In the genomic region with DNA sequence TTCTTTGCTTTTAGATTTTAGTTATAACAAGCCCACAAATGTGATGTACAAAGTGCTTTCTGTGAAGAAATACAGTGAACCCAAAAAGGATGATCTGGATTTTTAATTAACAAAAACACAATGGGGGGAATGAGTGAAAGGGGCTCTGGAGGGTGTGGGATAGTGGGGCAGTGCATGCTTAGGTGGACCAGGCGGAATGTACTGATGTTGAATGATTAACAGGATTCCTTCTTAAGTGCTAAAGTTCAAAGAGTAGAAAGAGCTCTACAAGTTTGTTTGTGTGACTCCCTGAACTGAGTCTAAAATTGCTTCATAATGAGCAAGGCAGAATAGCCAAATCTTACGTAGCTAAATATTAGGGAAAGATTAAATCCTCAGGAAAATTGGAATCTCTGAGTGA, we compare ENCODE assay signal across 22 mouse cellular contexts.
DNase-seq lines count a peak whose midpoint lies in the region; ATAC-seq and TF ChIP-seq lines count a peak whose summit lies in the region.
"Had no signal": no experiment of that assay in that cellular context is flagged by ENCODE, and none has a peak within 500 bp of the region (broad histone marks: within the 10 kb centered on the region; RNA-seq: fewer than 3 reads in every experiment).

No protein-coding gene starts in this region.

- intact Hi-C loops in heart, postnatal 25 days (cut with DNase I), result no loop called here

- no peaks in the 10 kb centered on the region for H3K36me3 ChIP-seq in liver, adult 2 months (ENCODE audit: control insufficient read depth, insufficient read depth, low read length)
- no peaks in the 10 kb centered on the region for H3K36me3 ChIP-seq in liver, postnatal 0 days (replicated peaks; ENCODE audit: insufficient read depth, low read length)
- H3K36me3 ChIP-seq in kidney, embryonic 15.5 days, result no peaks in the 10 kb centered on the region
- H3K36me3 ChIP-seq: embryonic facial prominence, embryonic 15.5 days; forebrain, embryonic 10.5 days; heart, embryonic 10.5 days; hindbrain, embryonic 13.5 days had no signal

- H3K27ac ChIP-seq in liver, adult 2 months (replicated peaks; ENCODE audit: insufficient read depth, low read depth, low read length), result no peak overlapping the region
- H3K27ac ChIP-seq in liver, postnatal 0 days (ENCODE audit: low read depth), result no peak overlapping the region
- no peak overlapping the region for H3K27ac ChIP-seq in kidney, embryonic 15.5 days
- H3K27ac ChIP-seq: embryonic facial prominence, embryonic 15.5 days; forebrain, embryonic 10.5 days; gastrocnemius, adult 2 months; heart, embryonic 10.5 days; hindbrain, embryonic 13.5 days had no signal

- H3K4me1 ChIP-seq in liver, adult 2 months (ENCODE audit: control insufficient read depth, insufficient read depth, low read length), result no peaks in the 10 kb centered on the region
- no peaks in the 10 kb centered on the region; the same call in 1 of the 2 replicates for H3K4me1 ChIP-seq in liver, postnatal 0 days (ENCODE audit: insufficient read depth)
- 0 out of 2 replicates have a peak, but pooled peaks cover 2% of the 10 kb centered on the region for H3K4me1 ChIP-seq in kidney, embryonic 15.5 days
- H3K4me1 ChIP-seq: embryonic facial prominence, embryonic 15.5 days; forebrain, embryonic 10.5 days; heart, embryonic 10.5 days; hindbrain, embryonic 13.5 days had no signal

- no peak overlapping the region for H3K4me3 ChIP-seq in liver, adult 2 months (ENCODE audit: insufficient read depth, low read depth, low read length)
- H3K4me3 ChIP-seq in liver, postnatal 0 days (ENCODE audit: low read depth, low read length), result no peak overlapping the region
- H3K4me3 ChIP-seq in kidney, embryonic 15.5 days (replicated peaks), result no peak overlapping the region
- H3K4me3 ChIP-seq: embryonic facial prominence, embryonic 15.5 days; erythroblast, embryonic 14.5 days; forebrain, embryonic 10.5 days; gastrocnemius, adult 2 months; heart, embryonic 10.5 days; hindbrain, embryonic 13.5 days had no signal

- WGBS in liver, adult 2 months, result 24% methylated on average over 2 of the region's 2 CpGs
- WGBS in liver, postnatal 0 days (ENCODE audit: insufficient replicate concordance), result 53% methylated on average over 2 of the region's 2 CpGs
- 50% methylated on average over 2 of the region's 2 CpGs for WGBS in kidney, embryonic 15.5 days

- ATAC-seq in liver, postnatal 0 days, result no peak
- ATAC-seq in kidney, embryonic 15.5 days (replicated peaks; ENCODE audit: low FRiP score), result peak; percentile 84
- ATAC-seq: forebrain, embryonic 14.5 days had no signal

- no peak for TF ChIP-seq CTCF in liver, adult 2 months (IDR thresholded peaks at IDR 0.05; ENCODE audit: low read depth, low read length)
- TF ChIP-seq CTCF in liver, postnatal 0 days (IDR thresholded peaks at IDR 0.05; ENCODE audit: low read depth), result no peak

- H3K79me2 ChIP-seq in liver, adult 2 months (ENCODE audit: control insufficient read depth, insufficient read depth, low read length), result no peaks in the 10 kb centered on the region

- H3K9ac ChIP-seq in liver, adult 2 months (ENCODE audit: low read depth, low read length), result no peak overlapping the region
- H3K9ac ChIP-seq in liver, postnatal 0 days (replicated peaks), result no peak overlapping the region
- H3K9ac ChIP-seq in kidney, embryonic 15.5 days, result no peak overlapping the region
- H3K9ac ChIP-seq: embryonic facial prominence, embryonic 15.5 days; hindbrain, embryonic 13.5 days had no signal

- H3K9me3 ChIP-seq in liver, postnatal 0 days (ENCODE audit: low read length), result no peaks in the 10 kb centered on the region
- no peaks in the 10 kb centered on the region for H3K9me3 ChIP-seq in kidney, embryonic 15.5 days (replicated peaks)
- H3K9me3 ChIP-seq: embryonic facial prominence, embryonic 15.5 days; forebrain, embryonic 10.5 days; heart, embryonic 10.5 days; hindbrain, embryonic 13.5 days had no signal

- no peak overlapping the region for H3K4me2 ChIP-seq in liver, postnatal 0 days (ENCODE audit: low read depth, low read length)
- no peak overlapping the region for H3K4me2 ChIP-seq in kidney, embryonic 15.5 days
- H3K4me2 ChIP-seq: embryonic facial prominence, embryonic 15.5 days; hindbrain, embryonic 13.5 days had no signal

- DNase-seq in liver, adult 2 months (ENCODE audit: extremely low read depth, low read depth, low spot score), result peak; percentile 13
- DNase-seq in liver, postnatal 0 days, result no peak
- peak; percentile 15 for DNase-seq in kidney, postnatal 14 days
- DNase-seq in ovary, postnatal 14 days (ENCODE audit: low spot score), result no peak
- DNase-seq in layer of hippocampus, adult 9-11 months, result no peak
- DNase-seq in heart, postnatal 25 days (ENCODE audit: low spot score), result no peak
- DNase-seq: adrenal gland, adult 2 months; cerebellum, adult 11 months; cerebellum, adult 8-10 months; cerebellum, postnatal 14 days; embryo, embryonic 11 days; gastrocnemius, adult 2 months; gastrocnemius, postnatal 36 days; heart, adult 11 months; heart, postnatal 10 days had no signal

- H3K27me3 ChIP-seq in liver, adult 2 months (ENCODE audit: control insufficient read depth, insufficient read depth, low read length), result no peaks in the 10 kb centered on the region
- H3K27me3 ChIP-seq in liver, postnatal 0 days (ENCODE audit: insufficient read depth, low read length), result no peaks in the 10 kb centered on the region
- H3K27me3 ChIP-seq in kidney, embryonic 15.5 days, result no peaks in the 10 kb centered on the region
- H3K27me3 ChIP-seq: embryonic facial prominence, embryonic 15.5 days; hindbrain, embryonic 13.5 days had no signal

- no peak for TF ChIP-seq EP300 in liver, postnatal 0 days (IDR thresholded peaks at IDR 0.05; ENCODE audit: low read depth)

- TF ChIP-seq POLR2A in liver, adult 2 months (IDR thresholded peaks at IDR 0.05; ENCODE audit: extremely low read depth, insufficient read depth, low read length), result no peak

Comparison
In these comparisons a context has a peak if more than half of its experiments do, and no peak if none do; other contexts are left out.
1. DNase-seq: peak in liver, adult 2 months (single experiment) and kidney, postnatal 14 days (single experiment); none in liver, postnatal 0 days (single experiment), ovary, postnatal 14 days (single experiment), layer of hippocampus, adult 9-11 months (single experiment) and heart, postnatal 25 days (single experiment).